In the genomic region with DNA sequence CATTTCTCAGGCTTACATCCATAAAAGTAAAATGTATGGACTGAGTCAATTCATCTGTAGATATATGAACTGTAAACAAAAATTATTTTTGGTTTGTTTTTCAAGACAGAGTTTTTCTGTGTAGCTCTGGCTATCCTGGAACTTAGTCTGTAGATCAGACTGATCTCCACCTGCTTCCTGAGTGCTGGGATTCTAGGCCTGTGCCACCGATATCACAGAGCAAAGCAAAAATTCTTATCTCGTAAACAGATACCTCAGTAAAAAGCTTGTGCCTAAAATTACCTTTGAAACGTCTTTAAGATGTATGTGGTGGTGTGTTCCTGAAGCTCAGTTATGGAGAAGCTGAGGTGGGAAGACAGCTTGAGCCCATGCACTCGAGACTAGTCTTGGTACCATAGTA, we compare ENCODE assay signal across 31 mouse cellular contexts.
"Had no signal": no experiment of that assay in that cellular context is flagged by ENCODE, and none has a peak within 500 bp of the region (broad histone marks: within the 10 kb centered on the region; RNA-seq: fewer than 3 reads in every experiment).

No protein-coding gene starts in this region.

- H3K4me2 ChIP-seq: limb, embryonic 12.5 days; limb, embryonic 13.5 days; limb, embryonic 15.5 days; liver, embryonic 11.5 days; liver, embryonic 12.5 days; liver, embryonic 13.5 days; liver, embryonic 15.5 days; lung, embryonic 14.5 days; lung, embryonic 15.5 days; midbrain, embryonic 11.5 days; midbrain, embryonic 12.5 days; midbrain, embryonic 13.5 days; midbrain, embryonic 15.5 days had no signal

- H3K4me1 ChIP-seq: limb, embryonic 10.5 days; limb, embryonic 12.5 days; limb, embryonic 13.5 days; limb, embryonic 15.5 days; lung, embryonic 15.5 days; midbrain, embryonic 10.5 days; midbrain, embryonic 12.5 days; midbrain, embryonic 13.5 days; midbrain, embryonic 15.5 days had no signal

- DNase-seq: left cerebral cortex, postnatal 4 days; liver; liver, embryonic 13.5 days; liver, postnatal 0 days; lung, adult 18-20 months; lung, adult 2 months; lung, embryonic 14.5 days; lung, postnatal 10 days; lung, postnatal 14 days; lung, postnatal 36 days; lung, postnatal 4 days; midbrain, embryonic 14.5 days had no signal

- H3K27me3 ChIP-seq: limb, embryonic 12.5 days; limb, embryonic 13.5 days; limb, embryonic 15.5 days; liver, embryonic 12.5 days; liver, embryonic 13.5 days; liver, embryonic 15.5 days; lung, embryonic 15.5 days; megakaryocyte, embryonic 14.5 days; midbrain, embryonic 12.5 days; midbrain, embryonic 13.5 days; midbrain, embryonic 15.5 days had no signal

- H3K27ac ChIP-seq: limb, embryonic 10.5 days; limb, embryonic 12.5 days; limb, embryonic 13.5 days; limb, embryonic 15.5 days; liver, embryonic 12.5 days; liver, embryonic 13.5 days; liver, embryonic 14.5 days; liver, embryonic 15.5 days; lung, embryonic 15.5 days; macrophage; midbrain, embryonic 10.5 days; midbrain, embryonic 12.5 days; midbrain, embryonic 13.5 days; midbrain, embryonic 15.5 days had no signal

- ATAC-seq: liver, embryonic 12.5 days; liver, postnatal 0 days; lung, postnatal 0 days; midbrain, embryonic 13.5 days; midbrain, embryonic 15.5 days; midbrain, embryonic 16.5 days had no signal

- H3K9me3 ChIP-seq: limb, embryonic 10.5 days; limb, embryonic 12.5 days; limb, embryonic 13.5 days; limb, embryonic 15.5 days; liver, embryonic 12.5 days; liver, embryonic 13.5 days; liver, embryonic 15.5 days; lung, embryonic 15.5 days; megakaryocyte, embryonic 14.5 days; midbrain, embryonic 10.5 days; midbrain, embryonic 12.5 days; midbrain, embryonic 13.5 days; midbrain, embryonic 15.5 days had no signal

- H3K4me3 ChIP-seq: limb, embryonic 10.5 days; limb, embryonic 12.5 days; limb, embryonic 13.5 days; limb, embryonic 15.5 days; liver, embryonic 12.5 days; liver, embryonic 13.5 days; liver, embryonic 15.5 days; lung, embryonic 15.5 days; megakaryocyte, embryonic 14.5 days; midbrain, embryonic 10.5 days; midbrain, embryonic 12.5 days; midbrain, embryonic 13.5 days; midbrain, embryonic 15.5 days; myocyte had no signal

- H3K9ac ChIP-seq: limb, embryonic 12.5 days; limb, embryonic 13.5 days; limb, embryonic 15.5 days; liver, embryonic 12.5 days; liver, embryonic 13.5 days; liver, embryonic 14.5 days; liver, embryonic 15.5 days; liver, postnatal 0 days; lung, embryonic 14.5 days; lung, embryonic 15.5 days; midbrain, embryonic 12.5 days; midbrain, embryonic 13.5 days; midbrain, embryonic 15.5 days had no signal

- H3K36me3 ChIP-seq: midbrain, embryonic 15.5 days had no signal
